Mouse (Mus musculus): ENCODE measurements around the gene Pigq.

Gene Pigq

DNA sequence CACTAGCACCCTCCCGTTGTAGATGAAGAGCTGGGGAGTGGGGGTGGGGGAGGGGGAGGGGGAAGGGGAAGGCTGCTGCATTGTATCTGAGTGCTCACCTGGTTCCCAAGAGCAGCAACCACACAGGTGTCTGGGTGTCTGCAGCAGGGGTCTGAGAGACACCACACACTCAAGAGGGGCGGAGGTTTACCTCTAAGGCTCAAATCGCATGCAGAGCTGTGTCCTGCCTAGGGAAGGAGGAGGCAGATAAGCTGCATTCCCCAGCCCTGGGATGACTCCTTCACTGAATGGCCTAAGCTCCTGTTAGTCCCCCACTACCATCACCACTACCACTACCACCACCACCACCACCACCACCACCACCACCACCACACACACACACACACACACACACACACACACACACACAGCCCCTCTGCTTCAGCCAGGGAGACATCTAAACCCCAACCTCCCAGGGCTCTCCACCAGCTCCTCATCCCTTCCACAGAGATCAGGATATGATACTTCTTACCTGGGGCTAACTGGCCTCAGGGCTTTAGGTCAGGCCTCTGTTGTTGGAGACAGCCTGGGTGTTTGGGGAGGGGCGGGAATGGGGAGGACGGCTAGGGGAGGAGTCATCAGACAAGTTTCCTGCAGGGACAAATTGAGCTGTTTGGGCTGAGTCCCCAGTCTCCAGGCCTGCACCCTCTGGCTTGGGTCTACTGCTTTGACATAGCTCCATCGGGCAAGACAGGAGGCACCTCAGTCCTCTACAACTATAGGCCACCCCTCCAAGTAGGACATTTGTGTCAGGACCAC is at the start of gene Pigq, which contains the start of gene Nhlrc4:
Gene Pigq (minus strand): TSS at position 571 of the 798 bp plus-strand sequence.
Gene Nhlrc4 (minus strand): TSS at position 596 of the 798 bp plus-strand sequence.
- in situ Hi-C loops (cut with MseI, MboI), result no loop called here

DNA sequence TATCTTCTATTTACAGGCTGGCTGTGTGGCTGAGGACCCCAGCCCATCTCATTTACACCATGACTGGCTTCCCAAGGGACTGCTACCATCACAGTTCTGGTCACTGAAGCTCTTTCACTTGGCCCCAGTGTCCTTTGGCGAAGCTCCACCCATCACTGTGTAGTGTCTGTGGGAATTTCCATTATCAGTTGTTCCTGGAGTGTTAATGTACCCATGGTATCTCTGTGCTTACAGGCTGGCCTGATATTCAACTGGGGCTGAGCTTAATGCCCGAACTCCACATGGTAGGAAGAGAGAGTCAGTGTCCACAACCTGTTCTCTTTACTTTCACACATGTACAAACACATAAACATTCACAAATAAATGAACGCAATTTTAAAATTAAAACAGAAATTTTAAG is 48.8 kb upstream of the Pigq start:
- in situ Hi-C loops (cut with MseI, MboI), result no loop called here

DNA sequence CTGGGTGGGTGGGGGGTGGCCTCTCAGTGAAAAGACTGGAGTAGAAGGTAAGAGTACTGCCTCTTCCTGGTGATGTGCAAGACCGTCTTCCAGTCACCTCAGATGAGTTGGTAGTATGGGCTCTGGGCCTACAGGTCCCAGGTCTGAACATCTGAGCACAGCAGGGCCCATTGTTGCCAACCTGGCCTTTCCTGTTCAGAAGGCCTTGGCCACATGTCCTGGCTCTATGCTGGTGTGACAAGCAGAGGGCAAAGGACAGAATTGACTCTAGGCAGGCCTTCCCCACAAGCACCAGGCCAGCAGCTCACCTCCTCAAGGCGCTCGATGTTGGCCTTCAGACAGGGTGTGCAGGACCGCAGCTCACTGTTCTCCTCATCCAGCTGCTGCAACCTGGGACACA is 47.5 kb upstream of the Pigq start:
- in situ Hi-C loops (cut with MseI, MboI), result no loop called here

DNA sequence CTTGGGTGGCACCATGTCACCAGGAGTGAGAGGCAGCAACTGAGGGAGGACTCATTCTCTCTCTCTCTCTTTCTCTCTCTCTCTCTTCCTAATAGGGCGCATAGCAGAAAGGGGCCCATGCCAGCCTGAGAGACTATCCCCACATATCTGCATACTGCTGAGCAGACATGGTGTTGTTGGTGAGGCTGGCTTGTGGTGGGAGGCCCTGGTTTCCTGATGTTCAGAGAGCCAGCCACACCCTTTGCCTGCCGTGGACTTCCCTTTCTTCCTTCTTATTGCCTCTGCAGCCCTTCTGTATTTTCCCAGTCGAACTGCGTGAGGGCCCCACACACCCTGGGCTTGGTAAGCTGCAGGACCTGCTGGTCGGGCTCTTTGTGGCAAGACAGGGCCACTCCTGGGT is 45.6 kb upstream of the Pigq start:
- in situ Hi-C loops (cut with MseI, MboI), result no loop called here

DNA sequence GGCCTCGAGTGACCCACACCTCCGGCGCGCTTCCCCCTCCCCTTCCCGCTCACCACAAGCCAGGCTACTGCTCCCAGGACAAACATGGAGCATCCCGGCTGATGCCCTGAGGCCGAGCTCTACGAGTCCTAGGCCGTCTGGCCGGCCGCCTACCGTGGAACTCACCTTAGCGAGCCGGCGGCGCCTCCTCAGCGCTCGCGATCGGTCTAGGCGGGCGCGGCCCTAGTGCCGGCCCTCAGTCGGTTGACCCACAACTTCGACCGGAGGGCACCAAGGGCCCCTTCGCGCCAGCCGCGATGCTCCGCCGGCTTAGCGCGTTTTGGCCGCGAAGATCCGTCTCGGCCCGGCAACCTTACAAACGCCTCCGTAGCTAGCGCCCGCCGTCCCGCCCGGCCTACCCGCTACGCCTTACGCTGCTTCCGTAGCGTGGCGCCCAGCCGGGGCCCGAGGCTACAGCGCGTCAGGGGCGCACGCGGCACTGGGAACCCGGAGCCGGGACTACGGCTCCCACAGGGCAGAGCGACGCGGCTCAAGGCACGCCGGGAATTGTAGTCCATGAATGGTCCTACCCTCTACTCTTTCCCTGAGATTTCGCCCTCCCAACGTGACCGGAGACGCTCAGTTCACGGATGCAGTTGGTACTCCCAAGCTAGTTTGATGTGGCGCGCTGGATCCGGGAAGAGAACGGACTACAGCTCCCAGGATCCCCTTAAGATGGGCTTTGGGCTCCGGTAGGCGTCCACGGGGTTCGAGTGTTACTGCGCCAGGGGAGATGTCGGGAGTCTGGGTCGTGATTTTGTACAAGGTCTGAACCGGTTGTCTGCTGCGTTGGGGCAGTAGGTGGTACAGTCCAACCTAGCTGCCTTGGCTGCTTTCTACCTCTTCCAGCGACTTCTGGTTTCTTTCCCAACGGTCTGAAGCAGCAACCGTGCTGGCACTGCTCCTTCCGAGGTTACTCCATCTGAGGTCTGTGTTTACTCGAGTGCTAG is 40.9 kb upstream of the Pigq start, which contains the start of gene Capn15:
Gene Capn15 (minus strand): TSS at position 491 of the 989 bp plus-strand sequence.
- in situ Hi-C loops (cut with MseI, MboI), result no loop called here

DNA sequence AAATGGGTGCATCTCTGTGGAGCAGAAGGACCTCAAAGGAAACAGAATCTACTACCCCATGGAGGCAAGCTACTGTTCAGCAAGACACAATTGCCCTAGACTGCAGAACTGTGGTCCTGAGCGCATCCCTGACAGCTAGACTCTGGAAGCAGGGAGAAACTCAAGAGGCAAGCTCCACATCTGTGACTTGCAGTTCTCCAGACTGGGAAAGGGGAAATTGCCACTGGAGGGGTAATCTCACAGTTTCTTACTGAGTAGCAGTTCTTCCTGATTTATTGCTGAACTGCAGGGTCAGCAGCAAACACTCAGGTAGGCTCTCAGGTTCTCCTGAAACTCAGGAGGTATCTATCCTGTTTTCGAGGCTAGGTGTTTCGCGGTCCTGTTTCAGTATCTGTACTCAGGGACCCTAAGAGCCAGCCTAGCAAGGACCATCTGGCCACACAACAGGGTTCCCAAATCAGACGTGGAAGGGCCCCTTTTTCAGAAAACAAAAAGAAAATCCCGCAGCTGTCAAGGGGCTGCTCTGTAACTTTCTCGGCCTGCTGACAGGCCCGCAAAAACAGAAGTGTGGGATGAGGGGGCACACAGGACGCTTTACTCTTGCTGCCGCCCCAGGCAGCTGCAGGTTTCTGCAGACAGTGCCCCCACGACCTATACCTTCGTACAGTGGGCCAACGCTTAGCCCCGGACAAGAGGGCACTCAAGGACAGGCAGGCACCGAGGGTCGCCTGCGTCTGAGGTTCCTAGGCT is 40.0 kb upstream of the Pigq start:
- in situ Hi-C loops (cut with MseI, MboI), result no loop called here

DNA sequence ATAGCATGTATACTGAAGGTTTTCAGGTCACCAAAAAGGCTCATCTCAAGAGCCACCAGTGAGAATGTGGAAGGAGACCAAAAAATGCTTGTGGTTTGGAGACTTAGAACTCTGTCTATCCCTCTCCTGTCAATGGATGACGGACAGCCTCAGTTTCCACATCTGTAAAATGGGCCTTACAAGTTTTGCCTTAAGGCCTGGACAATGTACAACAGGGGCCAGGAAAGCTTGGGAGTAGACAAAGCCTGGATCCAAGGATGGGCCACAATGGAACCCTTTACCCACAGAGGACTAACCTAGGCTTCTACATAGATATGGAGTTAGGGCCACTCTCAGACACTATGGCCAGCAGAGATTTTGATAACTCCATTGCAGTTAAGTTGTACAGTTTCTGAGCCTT is 39.3 kb upstream of the Pigq start:
- in situ Hi-C loops (cut with MseI, MboI), result no loop called here

DNA sequence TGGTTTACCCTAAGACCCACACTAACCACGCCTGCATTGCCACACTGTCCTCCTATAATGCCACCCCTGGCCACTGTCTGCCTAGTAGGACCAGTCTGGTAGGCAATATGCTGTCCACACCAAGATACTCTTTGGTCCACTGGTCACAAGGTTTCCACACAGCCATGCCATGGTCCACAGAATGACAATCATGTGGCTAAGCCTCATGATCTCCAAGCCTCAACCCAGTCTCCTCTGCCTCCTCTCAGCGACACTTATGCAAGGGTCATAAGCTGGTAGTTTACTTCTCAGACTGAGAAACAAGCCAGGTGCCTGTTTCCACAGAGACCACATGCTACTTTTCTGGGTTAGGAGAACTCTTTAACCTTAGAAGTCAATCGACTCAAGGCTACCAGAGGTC is 38.2 kb upstream of the Pigq start:
- in situ Hi-C loops (cut with MseI, MboI), result no loop called here

DNA sequence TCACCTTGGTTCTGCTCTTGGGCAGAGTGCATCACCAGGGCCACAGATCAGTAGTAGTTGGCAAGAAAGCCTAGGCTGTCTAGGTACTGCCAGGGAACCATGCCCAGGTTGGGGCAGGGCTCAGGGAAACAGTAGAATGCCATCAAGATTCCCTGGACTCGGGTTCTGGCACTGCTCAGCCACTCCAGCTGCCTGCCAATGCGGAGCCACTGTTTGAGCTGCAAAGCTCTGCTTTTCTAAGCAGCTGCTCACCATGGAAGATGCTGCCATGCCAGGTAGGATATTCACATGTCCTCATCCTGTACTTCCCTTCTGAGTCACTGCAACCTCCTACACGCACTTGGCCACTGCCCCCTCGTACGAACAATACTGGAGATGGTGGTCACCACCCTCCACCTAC is 36.1 kb upstream of the Pigq start:
- in situ Hi-C loops (cut with MseI, MboI), result no loop called here

DNA sequence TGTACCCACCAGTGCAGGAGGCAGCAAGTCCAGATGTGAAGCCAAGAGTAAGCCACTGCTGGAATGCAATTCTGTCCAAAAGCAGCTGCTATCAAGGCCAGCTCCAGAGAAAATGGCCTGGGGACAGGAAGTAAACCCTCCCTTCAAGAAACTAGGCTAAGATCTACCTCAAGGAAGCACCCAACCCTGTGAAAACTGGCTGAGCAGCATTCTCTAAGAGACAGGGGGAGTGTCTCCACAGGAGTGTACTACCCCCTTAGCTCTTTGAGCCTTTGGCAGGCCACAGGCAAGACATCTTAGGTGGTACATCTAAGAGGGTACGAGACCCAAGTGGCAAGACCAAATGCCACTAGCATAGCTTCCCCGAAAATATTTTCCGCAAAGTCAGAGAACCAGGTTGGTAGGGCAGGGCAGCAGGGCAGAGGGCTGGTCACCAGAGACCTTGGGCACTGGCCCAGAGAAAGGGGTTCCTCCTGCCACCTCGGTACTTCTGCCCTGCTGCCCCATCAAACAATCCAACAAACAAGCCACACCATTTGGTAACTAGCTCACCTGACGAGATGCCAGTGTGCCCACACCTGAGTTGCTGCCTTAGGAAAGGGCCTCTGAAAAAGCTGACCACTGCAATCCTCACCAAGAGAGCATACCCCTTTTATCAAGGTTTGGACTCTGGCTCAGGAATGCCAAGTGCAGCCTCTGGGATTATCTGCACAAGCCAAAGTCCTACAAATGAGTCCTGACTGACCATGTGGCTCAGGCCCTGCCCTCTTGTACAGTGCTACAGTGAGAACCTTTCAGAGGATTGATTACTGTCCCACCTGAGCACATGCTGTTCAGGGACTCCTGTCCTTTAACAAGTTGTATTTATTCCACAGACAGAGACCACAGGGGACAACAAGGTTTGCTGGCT is 35.3 kb upstream of the Pigq start:
- in situ Hi-C loops (cut with MseI, MboI), result no loop called here

DNA sequence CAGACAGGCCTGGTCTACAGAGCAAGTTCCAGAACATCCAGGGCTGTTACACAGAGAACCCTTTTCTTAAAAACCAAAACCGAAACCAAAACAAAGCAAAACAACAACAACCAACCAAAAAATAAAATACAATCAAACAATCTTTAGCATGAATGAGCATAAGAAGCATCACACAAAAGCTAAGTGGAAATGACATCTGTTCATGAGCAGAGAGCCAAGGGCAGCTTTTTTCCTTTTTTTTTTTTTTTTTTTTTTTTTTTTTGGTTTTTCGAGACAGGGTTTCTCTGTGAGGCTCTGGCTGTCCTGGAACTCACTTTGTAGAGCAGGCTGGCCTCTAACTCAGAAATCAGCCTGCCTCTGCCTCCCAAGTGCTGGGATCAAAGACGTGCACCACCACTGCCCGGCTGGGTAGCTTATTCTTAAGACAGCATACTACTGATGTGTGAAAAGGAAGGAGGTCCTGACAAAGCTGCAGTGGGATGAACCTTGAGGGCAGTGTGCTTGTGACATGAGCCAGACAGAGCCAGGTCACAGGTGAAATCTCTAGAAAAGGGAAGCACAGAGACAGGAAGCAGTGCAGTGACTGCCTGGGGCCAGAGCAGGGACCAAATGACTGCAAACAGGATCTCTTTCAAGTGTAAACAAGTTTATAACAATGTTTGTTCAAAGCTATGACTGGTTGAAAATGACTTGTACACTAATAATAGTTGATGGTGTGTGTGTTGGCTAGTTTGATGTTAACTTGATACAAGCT is 26.4 kb upstream of the Pigq start:
- in situ Hi-C loops (cut with MseI, MboI), result no loop called here

DNA sequence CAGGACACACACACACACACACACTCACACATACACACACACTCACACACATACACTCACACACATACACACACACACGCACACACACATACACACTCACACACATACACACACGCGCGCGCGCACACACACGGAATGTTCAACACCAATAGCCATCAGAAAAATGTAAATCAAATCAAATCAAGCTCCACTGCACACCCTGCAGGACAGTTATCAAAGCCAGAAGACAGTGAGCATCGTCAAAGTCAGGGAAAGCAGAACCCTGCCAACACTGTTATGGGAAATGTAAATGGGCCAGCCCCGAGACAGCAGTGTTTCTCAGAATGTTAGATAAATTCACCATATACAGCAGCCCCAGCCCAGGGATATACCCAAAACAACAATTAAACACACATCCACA is 25.7 kb upstream of the Pigq start:
- in situ Hi-C loops (cut with MseI, MboI), result no loop called here

DNA sequence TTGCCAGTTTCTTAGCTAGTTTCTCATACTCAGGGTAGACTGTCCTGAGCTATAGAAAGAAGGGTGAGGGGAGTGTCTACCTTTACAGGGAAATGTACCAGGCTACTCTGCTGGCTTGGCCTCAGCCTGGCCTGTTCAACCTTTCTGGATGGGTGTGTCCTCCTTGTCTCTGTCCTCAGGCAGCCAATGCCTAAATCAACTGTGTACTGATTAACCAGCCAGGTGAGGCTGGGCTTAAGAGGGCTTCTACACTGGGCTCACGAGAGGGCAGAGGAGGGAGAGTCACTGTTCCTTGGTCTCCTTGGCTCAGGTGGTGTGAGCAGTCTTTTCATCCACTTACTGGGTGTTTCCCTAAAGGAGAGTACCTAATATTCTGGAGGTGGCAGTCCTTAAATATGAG is 23.4 kb upstream of the Pigq start:
- in situ Hi-C loops (cut with MseI, MboI), result no loop called here

DNA sequence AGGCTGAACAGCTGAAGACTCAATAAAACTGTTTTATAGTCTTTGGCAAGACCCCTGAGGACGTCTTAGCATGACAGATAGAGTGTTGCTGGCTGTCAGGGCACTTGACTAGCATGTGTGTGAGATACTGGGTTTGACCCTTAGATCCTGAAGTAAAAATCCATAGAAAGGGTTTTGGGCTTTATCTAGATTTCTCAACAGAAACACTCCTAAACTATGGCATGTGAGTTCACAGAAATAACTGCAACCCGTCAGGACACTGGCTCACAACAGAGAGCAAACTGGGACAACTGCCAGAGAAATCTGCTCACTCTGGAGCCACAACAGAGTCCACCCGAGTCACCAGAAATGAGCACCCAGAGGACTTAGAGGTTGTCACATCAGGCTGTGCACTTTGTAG is 22.9 kb upstream of the Pigq start:
- in situ Hi-C loops (cut with MseI, MboI), result no loop called here

DNA sequence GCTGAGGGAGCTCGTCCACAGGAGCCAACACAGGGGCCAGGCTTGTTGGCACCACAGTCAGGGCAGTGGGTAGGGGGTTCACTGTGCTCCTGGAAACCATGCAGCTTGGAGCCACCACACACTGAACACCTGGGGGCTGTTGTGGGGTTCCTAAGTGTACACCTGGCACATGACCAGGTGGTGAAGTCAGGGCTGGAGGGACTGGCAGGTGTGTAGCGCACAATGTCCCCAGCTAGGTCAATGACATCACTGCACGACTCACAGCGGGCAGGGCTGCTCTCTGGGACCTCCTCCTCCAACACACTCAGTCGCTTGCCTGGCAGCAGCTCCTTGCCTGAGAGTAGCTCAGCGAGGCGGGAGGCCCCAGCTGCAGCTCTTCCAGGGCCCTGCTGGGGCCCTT is 19.5 kb upstream of the Pigq start:
- in situ Hi-C loops (cut with MseI, MboI), result no loop called here

DNA sequence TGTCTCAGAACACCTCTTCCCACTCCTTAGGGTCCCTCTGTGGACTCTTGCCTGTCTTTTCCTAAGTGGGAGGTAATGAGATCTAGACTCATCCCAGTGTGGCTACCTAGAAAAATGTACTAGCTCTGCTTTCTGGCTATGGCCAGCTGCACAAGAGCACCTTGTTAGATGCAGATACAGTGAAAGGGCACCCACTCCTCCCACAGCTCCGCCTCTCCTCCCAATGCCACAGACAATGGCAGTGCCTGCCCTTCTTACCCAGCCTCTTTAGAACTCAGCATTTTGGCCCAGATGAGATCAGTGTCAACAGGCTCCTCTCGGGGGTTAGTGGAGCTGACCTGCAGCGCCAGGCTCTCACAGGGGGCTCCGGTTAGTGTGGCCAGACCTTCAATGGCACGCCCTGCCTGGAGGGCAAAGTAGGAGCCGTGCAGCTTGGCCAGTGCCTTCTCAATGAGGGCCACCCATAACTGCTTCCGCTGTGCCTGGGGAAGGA is 17.7 kb upstream of the Pigq start:
- in situ Hi-C loops (cut with MseI, MboI), result no loop called here

DNA sequence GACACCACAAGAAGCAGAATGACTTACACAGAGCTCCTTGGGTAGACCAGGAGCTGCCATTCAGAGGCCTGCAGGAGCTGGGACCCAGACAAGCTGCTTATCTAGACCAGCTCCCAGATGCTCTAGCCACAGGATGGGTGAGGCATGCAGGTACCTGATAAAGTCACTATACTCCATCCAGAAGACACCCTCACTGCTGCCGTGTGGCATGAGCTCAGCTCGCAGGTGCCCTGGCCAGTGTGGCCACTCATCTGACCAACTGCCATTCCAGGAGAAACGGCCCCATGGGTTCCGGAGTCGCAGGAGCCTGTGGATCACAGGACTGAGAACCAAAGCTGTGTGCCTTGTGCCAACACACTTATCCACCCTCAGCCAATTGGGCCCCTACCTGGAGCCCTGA is 16.8 kb upstream of the Pigq start:
- in situ Hi-C loops (cut with MseI, MboI), result no loop called here

DNA sequence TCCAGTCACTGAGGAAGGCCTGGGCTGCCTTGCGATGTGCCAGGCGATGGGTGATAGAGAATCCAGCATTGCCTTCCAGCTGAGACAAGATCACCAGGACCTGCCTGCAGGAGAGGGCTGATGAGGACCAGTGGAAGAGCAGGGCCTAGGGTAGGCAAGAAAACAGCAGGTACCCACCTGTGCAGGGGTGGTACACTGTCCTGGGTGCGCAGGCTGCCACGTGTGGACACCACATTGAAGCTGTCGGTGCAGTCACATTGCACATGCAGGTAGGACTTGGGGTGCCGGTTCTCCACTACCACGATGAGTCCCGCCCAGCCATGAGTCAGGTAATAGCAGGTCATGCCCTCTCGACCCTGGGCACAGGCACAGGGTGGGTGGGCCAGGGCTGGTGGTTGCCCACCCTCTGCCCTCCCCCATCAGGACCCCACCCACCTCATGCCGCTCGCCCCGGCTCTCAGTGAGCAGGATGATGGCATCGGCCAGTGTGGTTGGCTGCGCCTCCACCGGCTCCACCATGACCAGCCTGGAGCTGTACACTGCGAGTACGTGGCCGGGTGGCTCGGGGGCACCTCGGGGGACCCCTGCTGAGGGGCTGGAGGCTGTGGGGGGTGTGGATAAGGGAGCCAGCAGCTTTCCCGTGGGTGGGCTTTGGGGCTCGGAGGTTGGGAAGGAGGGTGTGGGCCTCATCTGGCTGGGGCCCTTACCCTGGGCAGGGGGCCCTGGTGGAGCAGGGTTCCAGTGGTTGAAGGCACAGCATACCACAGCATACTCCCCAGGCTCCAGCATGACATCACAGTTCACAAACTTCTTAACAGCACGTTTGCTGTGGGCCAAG is 15.1 kb upstream of the Pigq start:
- in situ Hi-C loops (cut with MseI, MboI), result no loop called here

Data from mouse trophoblast stem cell (cell line).